Mouse (Mus musculus) testis, postnatal 10 days (tissue): ENCODE results near the gene Mob3b.
"Not testable (repeated sequence)": the region's sequence is repeated elsewhere in the genome, so short reads cannot be mapped to it uniquely, and the experiment has no call there.

ENCODE experiments used
- DNase-seq: peaks from one replicate; pipeline ENCODE4 v3.0.0; 2021; ENCODE audit warnings: low spot score

Mob3b gene

GRCm38 (mm10) chr4:34967541-34967940 is 189.7 kb downstream of the Mob3b start:
- DNase-seq: no peak

- DNase-seq: no peak
Observed at GRCm38 (mm10) chr4:34966336-34966957, 190.8 kb downstream of the Mob3b start.

GRCm38 (mm10) chr4:34964906-34965305 is 192.4 kb downstream of the Mob3b start:
- no peak for DNase-seq

GRCm38 (mm10) chr4:34963999-34964398 is 193.3 kb downstream of the Mob3b start:
- DNase-seq: no peak

GRCm38 (mm10) chr4:34960781-34961560 is 196.3 kb downstream of the Mob3b start:
- no peak for DNase-seq

- no peak for DNase-seq
Observed at GRCm38 (mm10) chr4:34959477-34959876, 197.8 kb downstream of the Mob3b start.

GRCm38 (mm10) chr4:34958155-34959028 is 198.9 kb downstream of the Mob3b start:
- DNase-seq: peak; percentile 53

- DNase-seq: no peak
Observed at GRCm38 (mm10) chr4:34953716-34954115, 203.6 kb downstream of the Mob3b start.

GRCm38 (mm10) chr4:34947181-34947580 is 210.1 kb downstream of the Mob3b start:
- DNase-seq: no peak

GRCm38 (mm10) chr4:34941046-34941445 is 216.2 kb downstream of the Mob3b start:
- no peak for DNase-seq

GRCm38 (mm10) chr4:34928386-34928785 is 228.9 kb downstream of the Mob3b start:
- DNase-seq: not testable (repeated sequence)

GRCm38 (mm10) chr4:34922177-34922870 is 235.0 kb downstream of the Mob3b start:
- no peak for DNase-seq

- DNase-seq: peak; percentile 57
Observed at GRCm38 (mm10) chr4:34917400-34917799, 239.9 kb downstream of the Mob3b start.

GRCm38 (mm10) chr4:34912171-34912570 is 245.1 kb downstream of the Mob3b start:
- DNase-seq: no peak

GRCm38 (mm10) chr4:34911401-34911800 is 245.9 kb downstream of the Mob3b start:
- DNase-seq: no peak

GRCm38 (mm10) chr4:34908127-34908526 is 249.2 kb downstream of the Mob3b start:
- DNase-seq: peak; percentile 51

GRCm38 (mm10) chr4:34907026-34907425 is 250.3 kb downstream of the Mob3b start:
- no peak for DNase-seq

- DNase-seq: no peak
Observed at GRCm38 (mm10) chr4:34906151-34906550, 251.1 kb downstream of the Mob3b start.

- DNase-seq: peak; percentile 60
Observed at GRCm38 (mm10) chr4:34905396-34905795, 251.9 kb downstream of the Mob3b start.

- not testable (repeated sequence) for DNase-seq
Observed at GRCm38 (mm10) chr4:34901582-34901981, 255.7 kb downstream of the Mob3b start.

- DNase-seq: no peak
Observed at GRCm38 (mm10) chr4:34901166-34901565, 256.1 kb downstream of the Mob3b start.

- no peak for DNase-seq
Observed at GRCm38 (mm10) chr4:34900155-34900554, 257.1 kb downstream of the Mob3b start.
